Mouse (Mus musculus): ENCODE results near the gene Meiob.

The Meiob gene

GRCm38 (mm10) chr17:24873695-24874404 is 69.8 kb downstream of the Meiob start:
- no peak for DNase-seq (ENCODE audit: low read depth, low spot score)

- no peak for DNase-seq (ENCODE audit: low read depth, low spot score)
Observed at GRCm38 (mm10) chr17:24874405-24874745, 70.3 kb downstream of the Meiob start.

- DNase-seq (ENCODE audit: low read depth, low spot score), result no peak
Observed at GRCm38 (mm10) chr17:24874989-24875388, 70.9 kb downstream of the Meiob start.

- DNase-seq (ENCODE audit: low read depth, low spot score), result no peak
Observed at GRCm38 (mm10) chr17:24877336-24878116, 73.4 kb downstream of the Meiob start.

- no peak for DNase-seq (ENCODE audit: low read depth, low spot score)
Observed at GRCm38 (mm10) chr17:24878117-24878397, 74.0 kb downstream of the Meiob start.

GRCm38 (mm10) chr17:24878531-24878930 is 74.4 kb downstream of the Meiob start:
- DNase-seq (ENCODE audit: low read depth, low spot score), result no peak

- DNase-seq (ENCODE audit: low read depth, low spot score), result peak; percentile 77
Observed at GRCm38 (mm10) chr17:24881738-24882440, 77.8 kb downstream of the Meiob start.

- no peak for DNase-seq (ENCODE audit: low read depth, low spot score)
Observed at GRCm38 (mm10) chr17:24884391-24884790, 80.3 kb downstream of the Meiob start.

- DNase-seq (ENCODE audit: low read depth, low spot score), result no peak
Observed at GRCm38 (mm10) chr17:24885356-24886133, 81.5 kb downstream of the Meiob start.

GRCm38 (mm10) chr17:24886134-24886931 is 82.2 kb downstream of the Meiob start, which contains the start of the genes Nubp2 and Spsb3:
TSS of gene Nubp2 (minus strand) at chr17:24886349.
TSS of gene Spsb3 (plus strand) at chr17:24886643.
- peak; percentile 100 for DNase-seq (ENCODE audit: low read depth, low spot score)

- no peak for DNase-seq (ENCODE audit: low read depth, low spot score)
Observed at GRCm38 (mm10) chr17:24886932-24887271, 82.8 kb downstream of the Meiob start.

- peak; percentile 65 for DNase-seq (ENCODE audit: low read depth, low spot score)
Observed at GRCm38 (mm10) chr17:24887291-24888080, 83.4 kb downstream of the Meiob start.

- no peak for DNase-seq (ENCODE audit: low read depth, low spot score)
Observed at GRCm38 (mm10) chr17:24888862-24889261, 84.8 kb downstream of the Meiob start.
